Mouse (Mus musculus) adrenal gland, adult 2 months (tissue): ENCODE results near the gene Ptch1. TPM values are rescaled to one million over a fixed set of nuclear protein-coding genes. Genes with fewer than 3 reads are reported as not detected.

ENCODE experiments used
- DNase-seq: peaks from one replicate; pipeline ENCODE4 v3.0.0; 2021
- polyA plus RNA-seq: library from polyadenylated mRNA; depleted of rRNA; stranded (reverse); fragments of >200 nt; gene quantifications from 2 replicates; pipeline ENCODE4 v1.2.3, GENCODE M21; 2012; rRNA removed
- total RNA-seq, 2 experiments: library from RNA; stranded (reverse); gene quantifications; 2 replicates each; pipeline ENCODE4 v1.2.3; 2021

Ptch1 gene
- total and polyA plus RNA-seq, 3 experiments, result 30.8 to 57.5 (median 50.1) TPM

- no peak for DNase-seq
Observed at GRCm38 (mm10) chr13:63499489-63499888, 73.9 kb downstream of the Ptch1 start.

- no peak for DNase-seq
Observed at GRCm38 (mm10) chr13:63496646-63497582, 76.5 kb downstream of the Ptch1 start, which contains the start of gene Fancc. Fancc (minus strand) TSS chr13:63497278.

- DNase-seq, result no peak
Observed at GRCm38 (mm10) chr13:63487707-63488042, 85.7 kb downstream of the Ptch1 start.

GRCm38 (mm10) chr13:63486791-63487706 is 86.3 kb downstream of the Ptch1 start:
- DNase-seq, result no peak

GRCm38 (mm10) chr13:63475356-63475755 is 98.0 kb downstream of the Ptch1 start:
- no peak for DNase-seq

Other genes with a start within 250 kb of the Ptch1 start
- gene Fancc, start 76.3 kb downstream of the Ptch1 start, total RNA-seq, result 10 to 100 TPM in 1 of 2 experiments, 1 to 10 TPM in 1; 7.5 to 10.0 TPM
- gene Fancc, start 76.3 kb downstream of the Ptch1 start, polyA plus RNA-seq, result 8.1 and 9.2 TPM in 2 replicates
- 10 to 100 TPM; 25.5 to 30.0 TPM for gene Ercc6l2, start 241.6 kb upstream of the Ptch1 start, total RNA-seq
- 12.9 TPM in 2 replicates for gene Ercc6l2, start 241.6 kb upstream of the Ptch1 start, polyA plus RNA-seq